Mouse (Mus musculus) testis, postnatal 10 days (tissue): ENCODE measurements around the gene Ccdc34.

Experiments used
- DNase-seq: peaks from one replicate; pipeline ENCODE4 v3.0.0; 2021; ENCODE audit warnings: low spot score

Gene Ccdc34

DNA sequence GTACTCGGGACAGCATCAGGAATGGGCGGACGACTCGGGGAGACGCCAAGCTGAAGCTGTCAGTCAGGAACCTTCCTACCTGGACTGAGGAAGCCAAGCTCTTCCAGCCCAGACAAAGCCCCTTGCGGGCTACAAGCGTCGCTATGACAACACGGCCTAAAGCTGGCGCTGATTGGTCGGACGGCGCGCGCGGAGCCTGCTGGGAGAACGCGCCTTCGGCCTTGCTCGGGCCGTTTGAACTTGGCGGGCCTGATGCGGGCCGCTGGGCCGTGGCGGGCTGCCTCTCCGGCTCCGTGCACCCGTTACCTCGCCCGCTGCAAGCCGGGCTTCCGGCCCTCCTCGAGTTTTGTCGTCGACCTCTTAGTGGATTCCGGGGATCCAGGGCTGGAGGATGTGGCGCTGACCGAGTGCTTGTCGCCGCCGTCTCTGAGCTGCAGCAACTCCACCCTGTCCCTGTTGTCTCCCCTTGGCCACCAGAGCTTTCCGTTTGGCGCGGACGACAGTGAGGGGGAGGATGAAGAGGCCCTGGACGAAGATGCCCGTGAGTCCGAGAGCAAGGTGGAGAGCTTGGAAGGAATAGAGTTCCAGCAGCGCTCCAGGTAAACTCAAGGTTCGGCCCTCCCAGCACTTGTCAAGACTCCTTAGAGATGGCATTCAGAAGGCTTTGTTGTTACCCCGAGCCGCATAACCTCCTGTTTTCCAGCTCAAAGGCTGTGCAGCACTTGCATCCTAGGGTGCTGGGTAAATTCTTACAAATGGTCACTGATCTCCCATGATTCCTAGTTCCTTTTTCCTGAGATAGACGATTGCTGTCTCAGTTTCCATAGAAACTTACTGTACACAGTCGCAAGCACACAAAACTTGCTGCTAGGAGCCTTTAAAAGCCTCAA is at the start of gene Ccdc34:
Gene Ccdc34 (plus strand): TSS at position 202 of the 890 bp plus-strand sequence.
- DNase-seq, result peak; percentile 93

DNA sequence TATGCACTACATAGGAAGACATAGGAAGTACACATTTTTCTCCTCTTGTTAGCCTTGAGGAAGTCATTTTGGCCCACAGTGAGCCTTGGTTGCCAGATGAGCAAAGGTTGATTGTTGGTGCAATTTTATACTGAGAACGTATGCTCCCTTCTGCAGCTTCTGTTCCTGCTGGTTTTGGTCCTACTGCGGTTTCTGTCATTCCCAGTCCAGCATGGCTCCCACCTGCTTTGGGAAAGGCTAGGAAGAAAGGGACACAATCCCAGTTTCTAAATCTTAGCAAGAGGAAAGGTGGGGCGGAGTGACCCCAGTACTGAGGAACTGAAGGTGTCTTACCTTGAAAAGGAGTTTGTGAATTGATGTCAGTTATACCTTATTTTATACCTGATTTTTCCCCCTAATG is 48.2 kb upstream of the Ccdc34 start:
- DNase-seq, result no peak

DNA sequence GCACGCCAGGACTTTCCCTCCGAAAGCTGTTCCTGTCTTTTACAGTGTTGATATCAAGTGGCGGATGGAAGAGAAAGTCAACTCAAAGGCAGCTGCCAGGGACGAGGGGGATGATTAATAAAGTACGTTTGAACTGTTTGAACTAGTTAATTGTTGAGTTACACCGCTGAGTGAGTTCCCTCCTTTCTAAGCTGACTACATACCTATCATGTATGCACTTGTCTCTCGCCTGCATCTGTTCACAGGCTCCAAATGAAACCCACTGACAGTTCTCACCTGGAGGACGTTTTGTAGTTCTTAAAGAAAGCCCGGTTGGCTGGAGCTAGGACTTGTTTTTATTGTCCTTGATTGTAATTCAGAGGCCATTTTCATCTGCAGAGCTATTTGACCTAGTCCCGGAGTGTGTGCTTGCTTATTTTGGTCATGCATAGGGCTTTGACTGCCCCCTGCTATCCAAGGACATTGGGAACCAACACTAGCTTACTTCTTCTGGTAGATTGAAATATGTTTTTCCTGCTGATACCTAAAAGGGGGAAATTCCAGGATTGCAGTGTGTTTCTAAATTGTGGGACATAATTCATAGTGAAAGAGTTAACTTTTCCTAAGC is 47.6 kb upstream of the Ccdc34 start:
- DNase-seq, result no peak

DNA sequence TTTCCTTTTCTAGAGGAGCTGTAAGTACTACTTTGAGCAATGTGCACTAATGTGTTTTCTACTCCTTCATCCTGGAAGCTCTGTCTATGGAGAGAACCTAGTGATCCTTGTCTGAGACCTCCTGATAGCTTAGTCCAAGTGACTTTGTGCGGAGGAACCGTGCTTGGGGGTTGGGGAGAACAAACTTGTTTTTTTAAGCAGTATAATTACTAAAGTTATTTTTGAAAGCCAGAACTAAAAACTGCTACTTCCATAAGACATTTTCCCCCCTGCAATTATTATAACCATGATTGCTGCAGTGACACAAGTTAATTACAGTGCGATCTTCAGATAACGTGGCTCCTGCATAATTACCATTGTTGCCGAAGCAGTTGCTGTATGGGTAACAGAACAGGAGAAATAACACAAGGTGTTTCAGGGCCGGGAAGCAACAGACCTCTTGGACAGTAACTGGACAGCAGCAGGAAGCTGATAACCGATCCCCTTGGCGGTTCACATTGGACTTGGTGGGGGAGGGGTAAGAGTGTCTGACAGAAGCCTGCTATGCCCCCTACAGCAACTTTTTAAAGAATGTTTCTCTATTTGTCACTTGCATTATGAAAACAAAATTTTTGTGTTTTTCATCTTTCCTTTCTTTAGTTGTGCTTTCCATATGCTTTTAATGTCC is 46.7 kb upstream of the Ccdc34 start:
- DNase-seq, result no peak

DNA sequence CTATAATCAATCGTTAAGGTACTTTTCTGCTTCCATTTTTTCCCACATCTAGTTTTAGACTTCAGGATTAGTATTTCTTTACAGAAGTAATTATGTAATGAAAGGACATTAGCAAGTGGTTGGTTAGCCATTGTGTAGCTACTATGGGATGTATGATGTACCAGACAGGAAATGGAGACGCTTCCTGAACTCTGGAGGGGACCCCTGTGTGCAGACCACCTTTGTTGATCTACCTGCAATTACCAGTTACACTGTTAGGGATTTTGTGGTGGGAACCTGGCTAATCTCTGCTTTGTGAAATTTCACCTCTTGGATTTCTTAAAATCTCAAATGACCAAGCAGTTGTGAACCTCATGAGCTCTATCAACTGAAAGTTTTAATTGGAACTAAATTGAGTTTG is 45.3 kb upstream of the Ccdc34 start:
- DNase-seq, result no peak

DNA sequence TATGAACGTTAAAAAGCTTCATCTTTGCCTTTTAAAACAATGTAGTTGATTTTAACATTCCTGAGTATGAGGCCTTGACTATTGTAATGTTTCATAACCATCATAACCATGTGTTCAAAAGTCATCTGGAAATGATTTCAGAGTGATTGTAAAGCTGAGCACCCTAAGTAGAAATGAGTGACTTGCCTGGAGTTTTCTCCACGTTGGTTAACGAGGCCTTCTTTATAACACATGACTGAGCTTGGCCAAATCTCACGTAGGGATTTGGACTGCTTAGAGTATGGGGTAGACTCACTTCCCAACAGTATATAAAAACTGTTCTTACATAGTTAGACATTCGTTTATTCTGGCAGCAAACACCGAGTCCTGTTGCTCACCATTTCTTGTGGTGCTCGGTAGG is 44.7 kb upstream of the Ccdc34 start:
- DNase-seq, result no peak

DNA sequence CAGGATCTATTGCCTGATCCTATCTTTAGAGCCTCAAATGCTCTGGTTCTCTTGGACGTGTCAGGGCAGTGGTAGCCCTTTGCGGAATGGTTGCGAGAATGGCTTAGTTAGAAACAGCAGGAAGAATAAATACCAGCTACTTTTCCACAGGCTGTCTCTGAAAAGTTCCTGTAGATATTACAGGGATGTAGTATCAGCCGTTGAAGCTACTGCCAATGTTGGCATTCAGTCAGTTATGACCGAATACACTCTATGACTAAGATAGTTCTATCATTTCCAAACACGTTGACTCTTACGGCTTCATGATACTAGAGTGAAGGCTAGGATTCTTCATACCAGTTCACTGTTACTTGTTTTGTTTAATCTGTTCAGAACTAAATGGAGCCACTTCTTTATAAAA is 42.8 kb upstream of the Ccdc34 start:
- no peak for DNase-seq

DNA sequence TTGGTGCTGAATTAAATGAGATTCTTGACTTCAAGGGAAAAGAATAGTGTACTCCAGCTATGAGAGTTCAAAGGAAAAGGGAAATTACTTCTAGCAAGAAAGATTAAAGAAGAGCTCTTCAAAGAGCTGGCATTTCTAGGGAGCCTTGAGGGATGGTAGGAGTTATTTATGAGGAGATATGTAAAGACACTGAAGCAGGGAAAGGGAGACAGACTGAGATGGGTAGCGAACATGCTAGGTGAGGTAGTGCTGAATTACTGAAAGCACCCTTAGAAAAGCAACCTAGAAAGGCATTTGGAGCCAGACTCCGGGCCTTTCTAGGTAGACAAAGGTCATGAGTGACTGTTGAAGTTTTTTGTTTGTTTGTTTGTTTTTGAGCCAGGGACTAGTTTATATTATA is 41.4 kb upstream of the Ccdc34 start:
- DNase-seq, result no peak

DNA sequence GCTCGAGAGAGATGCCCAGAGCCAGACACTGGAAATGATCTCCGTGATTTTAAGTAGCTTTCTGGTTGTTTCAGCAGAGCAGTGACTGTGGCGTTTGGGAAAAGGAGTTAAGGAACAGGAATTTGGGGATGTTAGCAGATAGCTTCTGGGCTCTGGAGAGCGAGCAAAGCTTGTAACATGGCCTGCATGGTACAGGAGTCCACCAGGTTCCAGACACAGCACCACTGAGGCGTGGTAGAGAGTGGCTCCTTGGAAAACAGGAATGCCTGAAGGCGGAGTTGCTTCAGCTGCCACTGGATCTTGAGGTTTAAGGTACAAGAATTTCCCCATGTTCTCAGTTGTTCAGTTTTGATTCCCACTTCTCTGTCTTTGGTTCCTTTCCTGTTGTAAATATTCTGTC is 40.3 kb upstream of the Ccdc34 start:
- no peak for DNase-seq

DNA sequence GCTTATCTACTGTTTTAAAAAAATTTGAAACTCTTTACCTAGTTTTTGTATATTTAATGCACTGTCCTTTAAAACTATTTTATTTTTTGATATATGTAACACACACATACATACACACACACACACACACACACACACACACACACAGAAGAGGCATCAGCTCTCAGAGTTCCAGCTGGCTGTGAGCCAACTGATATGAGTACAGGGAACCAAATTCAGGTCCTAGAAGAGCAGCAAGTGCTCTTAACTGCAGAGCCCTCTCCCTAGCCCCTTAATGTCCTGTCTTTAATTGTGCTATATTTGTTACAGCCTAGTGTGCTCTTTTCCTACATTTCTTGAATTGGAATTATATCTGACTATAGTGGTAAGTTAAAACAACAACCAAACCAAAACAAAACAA is 38.4 kb upstream of the Ccdc34 start:
- DNase-seq, result peak; percentile 55

DNA sequence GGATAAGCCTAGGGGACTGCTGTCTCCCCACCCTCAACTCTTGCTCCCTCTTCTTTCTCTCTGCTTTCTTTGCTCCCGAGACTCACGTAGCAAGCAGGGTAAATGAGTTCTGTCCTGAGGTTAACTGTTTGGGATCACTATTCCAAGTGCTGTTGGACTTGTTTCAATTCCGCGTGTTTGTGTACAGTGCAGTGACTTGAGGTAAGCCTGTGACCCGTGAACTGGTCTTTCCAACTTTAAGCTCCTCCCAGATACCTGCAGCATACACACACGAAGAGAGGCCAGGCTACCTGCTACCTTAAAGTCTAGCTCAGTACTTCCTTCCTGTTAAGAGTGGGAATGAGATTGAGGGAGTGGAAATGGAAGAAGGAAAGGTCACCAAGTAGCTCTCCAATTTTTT is 34.2 kb upstream of the Ccdc34 start:
- no peak for DNase-seq

DNA sequence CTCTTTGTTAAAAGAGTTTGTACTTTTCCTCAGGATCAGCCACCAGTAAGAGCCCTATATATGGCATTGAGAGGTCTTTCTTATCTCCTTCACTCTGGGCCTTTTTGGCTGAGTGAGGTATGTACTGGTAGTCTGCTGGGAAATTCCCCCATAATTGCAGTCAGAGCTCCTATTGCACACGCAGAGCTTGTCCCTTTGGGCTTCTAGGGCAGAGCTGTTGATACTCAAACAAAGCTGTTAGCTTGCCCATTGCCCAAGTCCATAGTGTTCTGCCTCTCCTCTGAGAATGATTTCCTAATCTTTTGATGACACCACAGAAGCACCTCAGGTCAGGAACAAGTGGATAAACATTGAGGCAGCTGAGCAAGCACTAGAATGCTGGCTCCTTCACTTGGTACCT is 32.7 kb upstream of the Ccdc34 start:
- DNase-seq, result no peak

DNA sequence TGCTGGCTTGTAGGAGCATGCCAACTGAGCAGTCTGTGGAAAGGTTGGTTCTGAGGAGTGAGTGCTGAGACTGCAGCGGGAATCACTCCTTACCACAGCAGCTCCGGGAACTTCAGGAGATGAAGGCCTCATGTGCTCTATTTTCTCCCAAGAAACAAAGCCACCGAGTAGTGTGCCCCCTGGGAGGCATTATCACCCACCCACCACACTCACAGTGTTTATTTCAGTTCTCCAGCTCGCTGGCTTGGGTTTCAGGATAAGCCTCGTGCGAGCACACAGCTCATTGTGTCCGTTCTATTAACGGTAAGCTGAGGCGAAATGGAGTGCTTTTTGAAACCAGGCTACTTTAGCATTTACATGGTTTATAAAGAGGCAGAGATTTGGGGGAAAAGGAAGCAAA is 32.1 kb upstream of the Ccdc34 start:
- DNase-seq, result no peak

DNA sequence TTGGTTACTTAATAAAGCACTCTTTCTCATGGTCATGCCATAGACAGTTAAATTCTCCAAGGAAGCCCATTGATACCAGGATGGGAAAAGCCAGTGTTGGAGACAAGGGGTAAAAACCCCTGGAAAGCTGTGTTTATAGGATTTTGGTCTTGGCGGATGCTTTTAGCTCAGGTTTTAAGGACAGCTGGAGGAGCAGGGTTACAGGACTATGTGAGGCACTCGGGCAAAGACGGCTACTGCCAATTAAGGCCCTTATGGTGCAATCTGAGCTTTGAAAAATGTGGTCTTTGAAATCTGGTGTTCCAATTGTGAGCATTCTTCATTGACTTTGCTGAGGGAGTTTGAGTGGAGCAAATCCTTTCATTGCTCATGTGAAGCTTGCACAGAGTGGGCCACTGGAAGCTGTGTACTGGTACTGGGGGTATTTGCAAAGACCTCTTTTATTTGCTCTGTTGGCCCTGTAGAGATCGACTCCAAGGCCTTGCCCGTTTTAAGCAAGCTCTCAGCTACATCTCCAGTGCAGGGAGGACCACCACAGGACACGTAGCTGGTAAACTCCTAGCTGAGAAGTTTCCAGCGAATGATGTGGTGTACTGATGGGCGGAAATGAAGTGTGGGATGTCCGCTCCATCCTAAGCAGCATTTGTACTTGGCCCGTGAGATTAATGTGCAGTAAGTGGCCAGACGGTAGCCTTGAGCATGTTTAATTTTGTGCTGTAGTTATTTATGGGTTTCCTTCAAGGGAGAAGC is 31.4 kb upstream of the Ccdc34 start:
- DNase-seq, result no peak

DNA sequence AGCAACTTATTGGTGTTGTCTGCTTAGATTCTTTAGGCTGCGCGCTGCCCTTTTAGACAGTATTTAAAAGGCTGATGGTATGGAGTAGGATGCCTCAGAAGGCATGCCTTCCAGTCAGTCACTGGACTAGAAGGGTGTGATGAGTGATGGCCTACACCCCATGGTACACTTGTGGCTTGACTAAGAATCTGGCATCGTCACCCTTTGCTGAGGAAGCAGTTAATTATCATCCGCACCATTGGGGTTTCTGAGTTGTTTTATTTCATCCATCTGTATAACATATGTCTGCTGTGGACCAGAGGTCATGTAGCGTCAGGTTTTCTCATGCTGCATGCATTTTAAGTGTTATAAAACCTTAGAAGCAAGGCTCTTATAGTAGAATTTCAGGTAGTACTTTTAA is 29.7 kb upstream of the Ccdc34 start:
- no peak for DNase-seq

DNA sequence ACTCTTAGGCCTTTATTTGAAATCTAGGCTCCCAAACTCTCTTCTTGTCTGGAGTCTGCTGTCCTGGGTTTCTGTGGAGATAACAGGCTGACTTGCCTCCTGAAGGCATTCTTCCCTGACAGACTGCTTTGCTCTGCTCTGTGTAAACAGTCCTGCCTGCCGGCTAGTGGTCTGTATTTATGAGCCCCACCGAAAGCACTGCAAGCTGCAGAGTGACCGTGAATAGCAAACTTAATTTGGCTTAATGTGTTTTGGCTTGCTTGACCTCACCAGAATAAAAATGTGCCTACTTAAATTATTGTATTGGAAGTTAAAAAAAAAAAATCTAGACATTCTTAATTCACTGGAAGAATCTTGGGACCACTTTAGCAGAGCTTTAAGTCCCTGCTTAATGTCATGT is 28.4 kb upstream of the Ccdc34 start:
- DNase-seq, result no peak

DNA sequence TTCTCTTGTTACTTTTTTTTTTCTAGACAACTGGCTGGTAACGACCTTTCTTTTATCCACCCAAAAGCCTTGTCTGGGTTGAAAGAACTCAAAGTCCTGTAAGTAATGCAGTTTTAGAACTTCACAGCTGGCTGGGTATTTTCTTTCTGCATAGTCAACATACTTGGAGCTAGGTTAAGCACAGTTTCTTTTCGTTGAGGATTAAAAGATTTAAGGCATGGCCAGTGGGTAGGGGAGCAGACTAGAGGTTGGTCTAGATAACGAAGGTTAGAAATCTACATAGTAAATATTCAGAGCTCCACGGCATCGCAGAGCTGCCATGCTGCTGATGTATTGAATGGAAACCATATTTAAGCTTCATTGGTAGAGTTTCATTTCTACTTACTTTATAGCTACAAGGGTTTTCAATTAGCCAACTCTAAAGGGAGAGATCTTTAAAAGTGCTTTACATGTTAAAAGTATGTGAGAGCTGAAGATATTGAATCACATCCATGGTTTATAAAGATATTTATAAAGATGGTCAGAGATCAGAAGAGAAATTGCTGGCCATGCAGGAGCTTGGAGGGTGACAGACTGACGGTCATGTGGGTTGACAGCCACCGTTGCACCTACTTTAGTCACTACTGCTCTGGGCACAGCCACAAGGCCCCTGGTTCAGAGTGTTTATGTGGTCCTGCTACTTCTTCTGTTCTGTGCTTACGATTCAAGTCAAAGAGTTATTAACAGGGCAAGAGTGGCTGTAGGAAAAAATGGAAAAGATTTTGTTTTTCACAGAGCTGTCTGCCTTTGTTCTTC is 27.7 kb upstream of the Ccdc34 start:
- no peak for DNase-seq

DNA sequence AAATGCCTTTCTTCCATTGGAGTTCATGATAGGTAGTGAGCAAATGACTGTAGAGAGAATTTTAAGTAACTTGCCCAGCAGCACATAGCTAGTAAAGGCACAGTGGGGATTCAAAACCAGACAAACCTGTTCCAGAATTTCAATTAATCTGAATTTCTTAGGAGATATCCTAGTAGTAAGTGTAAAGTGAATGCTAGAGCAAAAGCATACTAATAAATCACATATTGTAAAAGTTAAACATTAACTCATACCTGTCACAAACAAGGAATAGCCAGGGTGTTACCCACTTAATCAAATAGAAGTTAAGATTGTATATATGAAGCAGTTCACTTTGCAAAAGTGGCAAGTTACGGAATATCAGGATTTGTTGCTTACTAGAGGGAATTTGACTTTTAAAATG is 25.9 kb upstream of the Ccdc34 start:
- DNase-seq, result no peak

DNA sequence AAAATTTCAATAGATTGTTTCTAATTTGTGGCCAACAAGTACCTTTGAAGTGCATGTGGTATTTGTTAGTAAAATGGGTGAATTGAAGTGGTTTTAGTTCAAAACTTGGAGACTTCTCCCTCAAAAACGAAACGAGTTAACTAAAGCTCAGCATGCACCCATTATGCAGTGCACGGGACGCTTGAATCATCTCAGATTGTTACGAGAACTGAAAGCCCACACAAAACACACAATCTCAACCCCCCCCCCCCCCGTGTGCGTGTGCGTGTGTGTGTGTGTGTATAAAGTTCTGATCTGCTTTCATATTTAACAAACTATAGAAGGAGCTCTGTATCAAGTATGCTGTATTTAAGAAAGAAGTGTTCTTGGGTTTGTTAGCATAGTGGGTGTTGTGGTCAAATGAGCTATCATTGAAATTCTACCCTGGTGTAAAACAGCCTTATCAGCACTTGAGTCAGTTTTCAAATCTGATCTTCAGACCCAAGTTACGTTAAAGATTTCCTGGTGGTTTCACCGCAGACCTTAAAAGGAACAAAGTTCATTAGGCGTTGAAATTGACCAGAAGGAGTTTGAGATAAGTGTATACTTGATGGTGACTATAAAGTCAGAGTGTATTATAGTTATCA is 25.1 kb upstream of the Ccdc34 start:
- no peak for DNase-seq

DNA sequence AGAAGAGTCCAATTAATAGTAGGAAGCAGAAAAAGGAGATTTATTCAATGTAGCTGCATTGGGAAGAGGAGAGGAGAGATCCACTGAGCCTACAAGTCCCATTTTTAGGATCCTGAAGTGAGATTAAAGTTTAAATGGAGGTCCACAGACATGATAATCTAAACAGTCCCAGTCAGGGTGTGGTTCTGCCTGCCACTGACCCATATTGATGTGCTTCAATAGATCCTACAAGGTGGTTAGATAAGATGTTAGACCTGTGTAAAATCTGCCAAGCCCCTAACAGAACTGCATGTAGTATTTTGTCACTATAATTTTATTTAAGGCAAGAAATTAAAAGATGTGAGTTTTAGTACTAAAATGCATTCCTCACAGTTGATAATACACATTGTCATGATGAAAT is 24.2 kb upstream of the Ccdc34 start:
- DNase-seq, result no peak

DNA sequence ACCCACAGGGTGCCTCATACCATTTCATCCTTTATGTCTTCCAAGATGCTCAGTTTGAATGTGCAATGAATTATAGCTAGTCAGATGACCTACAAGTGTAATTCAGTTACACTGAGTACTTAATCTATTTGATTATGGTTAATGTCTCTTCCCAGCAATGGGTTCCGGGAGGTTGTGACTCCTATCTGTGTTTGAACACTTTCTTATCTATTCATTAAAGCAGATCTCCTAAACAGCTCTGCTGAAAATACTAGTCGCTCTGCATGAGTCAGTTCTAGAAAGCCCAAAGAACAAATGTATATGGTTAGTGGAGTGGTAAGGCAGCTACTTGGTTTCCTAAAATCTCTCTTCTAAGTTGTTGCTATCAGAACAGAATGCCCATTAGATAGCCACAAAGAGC is 22.6 kb upstream of the Ccdc34 start:
- DNase-seq, result no peak
